Mouse (Mus musculus): Measurements from ENCODE around the gene Cers3. TPM values are rescaled to one million over a fixed set of nuclear protein-coding genes. Genes with fewer than 3 reads are reported as not detected.

Cers3 gene
- total and polyA plus RNA-seq, 2 experiments from 2014 or later = 0.77 to 0.81 TPM

GRCm38 (mm10) chr7:66779411-66779810, 36.1 kb downstream of the Cers3 start:
- 43% methylated on average over 2 of the region's 2 CpGs for WGBS
- DNase-seq = peak; percentile 76
- TF ChIP-seq CTCF (IDR thresholded peaks at IDR 0.05; ENCODE audit: low read depth) = no peak

GRCm38 (mm10) chr7:66779944-66780942, 36.9 kb downstream of the Cers3 start:
- Histone ChIP-seq H3K4me3 (ENCODE audit: low read depth, low read length) (no peak overlapping the region), H3K36me3 (ENCODE audit: insufficient read depth) (no peaks in the 10 kb centered on the region), H3K27me3 (ENCODE audit: insufficient read depth, low read length) (no peaks in the 10 kb centered on the region), H3K27ac (ENCODE audit: low read depth, low read length) (no peak overlapping the region), H3K9ac (no peak overlapping the region), H3K9me3 (ENCODE audit: low read length) (no peaks in the 10 kb centered on the region), H3K4me2 (ENCODE audit: low read depth) (no peak overlapping the region), H3K4me1 (ENCODE audit: insufficient read depth) (0 out of 2 replicates have a peak, but pooled peaks cover 4% of the 10 kb centered on the region)
- no peak for TF ChIP-seq CTCF (IDR thresholded peaks at IDR 0.05; ENCODE audit: low read depth)
- DNase-seq (no peak), ATAC-seq (no peak)
- WGBS = 75% methylated on average over 10 of the region's 10 CpGs

More at GRCm38 (mm10) chr7:66779411-66779810, 36.1 kb downstream of the Cers3 start:
- no peak for ATAC-seq
- H3K36me3 ChIP-seq (ENCODE audit: insufficient read depth) = no peaks in the 10 kb centered on the region
- H3K27me3 ChIP-seq (ENCODE audit: insufficient read depth, low read length) = no peaks in the 10 kb centered on the region
- no peak overlapping the region for H3K27ac ChIP-seq (ENCODE audit: low read depth, low read length)
- no peak overlapping the region for H3K4me3 ChIP-seq (ENCODE audit: low read depth, low read length)
- H3K4me2 ChIP-seq (ENCODE audit: low read depth) = no peak overlapping the region
- H3K4me1 ChIP-seq (ENCODE audit: insufficient read depth) = 0 out of 2 replicates have a peak, but pooled peaks cover 4% of the 10 kb centered on the region
- H3K9ac ChIP-seq = no peak overlapping the region
- no peaks in the 10 kb centered on the region for H3K9me3 ChIP-seq (ENCODE audit: low read length)

GRCm38 (mm10) chr7:66786476-66786875, 43.2 kb downstream of the Cers3 start:
- Histone ChIP-seq H3K4me1 (ENCODE audit: insufficient read depth) (no peaks in the 10 kb centered on the region), H3K27me3 (ENCODE audit: insufficient read depth, low read length) (no peaks in the 10 kb centered on the region), H3K4me2 (ENCODE audit: low read depth) (no peak overlapping the region), H3K9me3 (ENCODE audit: low read length) (no peaks in the 10 kb centered on the region), H3K36me3 (ENCODE audit: insufficient read depth) (no peaks in the 10 kb centered on the region), H3K9ac (no peak overlapping the region), H3K4me3 (ENCODE audit: low read depth, low read length) (no peak overlapping the region), H3K27ac (ENCODE audit: low read depth, low read length) (no peak overlapping the region)
- ATAC-seq (no peak), DNase-seq (no peak)
- WGBS = 79% methylated on average over 3 of the region's 3 CpGs
- no peak for TF ChIP-seq CTCF (IDR thresholded peaks at IDR 0.05; ENCODE audit: low read depth)

GRCm38 (mm10) chr7:66787816-66788215, 44.5 kb downstream of the Cers3 start:
- Histone ChIP-seq H3K4me3 (ENCODE audit: low read depth, low read length) (no peak overlapping the region), H3K4me1 (ENCODE audit: insufficient read depth) (no peaks in the 10 kb centered on the region), H3K27me3 (ENCODE audit: insufficient read depth, low read length) (no peaks in the 10 kb centered on the region), H3K4me2 (ENCODE audit: low read depth) (no peak overlapping the region), H3K36me3 (ENCODE audit: insufficient read depth) (no peaks in the 10 kb centered on the region), H3K9me3 (ENCODE audit: low read length) (no peaks in the 10 kb centered on the region), H3K9ac (no peak overlapping the region), H3K27ac (ENCODE audit: low read depth, low read length) (no peak overlapping the region)
- ATAC-seq = no peak
- 75% methylated on average over 2 of the region's 2 CpGs for WGBS
- TF ChIP-seq CTCF (IDR thresholded peaks at IDR 0.05; ENCODE audit: low read depth) = no peak
- DNase-seq = no peak

GRCm38 (mm10) chr7:66789860-66790748, 46.8 kb downstream of the Cers3 start:
- H3K4me1 ChIP-seq (ENCODE audit: insufficient read depth) = no peaks in the 10 kb centered on the region
- no peak for TF ChIP-seq CTCF (IDR thresholded peaks at IDR 0.05; ENCODE audit: low read depth)
- WGBS = 30% methylated on average over 8 of the region's 8 CpGs
- H3K27ac ChIP-seq (ENCODE audit: low read depth, low read length) = no peak overlapping the region
- no peak overlapping the region for H3K4me3 ChIP-seq (ENCODE audit: low read depth, low read length)
- DNase-seq (no peak), ATAC-seq (no peak)
- H3K4me2 ChIP-seq (ENCODE audit: low read depth) = no peak overlapping the region
- H3K36me3 ChIP-seq (ENCODE audit: insufficient read depth) = no peaks in the 10 kb centered on the region
- no peaks in the 10 kb centered on the region for H3K27me3 ChIP-seq (ENCODE audit: insufficient read depth, low read length)
- H3K9ac ChIP-seq = no peak overlapping the region
- no peaks in the 10 kb centered on the region for H3K9me3 ChIP-seq (ENCODE audit: low read length)

- Histone ChIP-seq H3K4me2 (ENCODE audit: low read depth) (no peak overlapping the region), H3K9ac (no peak overlapping the region), H3K4me3 (ENCODE audit: low read depth, low read length) (no peak overlapping the region), H3K27me3 (ENCODE audit: insufficient read depth, low read length) (no peaks in the 10 kb centered on the region), H3K36me3 (ENCODE audit: insufficient read depth) (no peaks in the 10 kb centered on the region), H3K9me3 (ENCODE audit: low read length) (no peaks in the 10 kb centered on the region), H3K27ac (ENCODE audit: low read depth, low read length) (no peak overlapping the region), H3K4me1 (ENCODE audit: insufficient read depth) (no peaks in the 10 kb centered on the region)
- 95% methylated on average over 3 of the region's 3 CpGs for WGBS
- DNase-seq (no peak), ATAC-seq (no peak)
- TF ChIP-seq CTCF (IDR thresholded peaks at IDR 0.05; ENCODE audit: low read depth) = no peak
These were observed 47.7 kb downstream of the Cers3 start for GRCm38 (mm10) chr7:66791022-66791421.
